Mouse (Mus musculus) small intestine, adult 2 months (tissue): Measurements from ENCODE around the gene Olfr1406.

Experiments
- CTCF ChIP-seq: fragments of 200-500 bp; IDR thresholded peaks from 2 replicates; pipeline ENCODE4 v1.5.1; 2012; ENCODE audit warnings: low read depth, mild to moderate bottlenecking, control low read depth, inconsistent platforms, low read length, moderate library complexity, mixed read lengths; ENCODE audit not compliant: insufficient replicate concordance, insufficient read length; ENCODE audit errors: extremely low read depth
- POLR2A ChIP-seq: fragments of 200-500 bp; IDR thresholded peaks from 2 replicates; pipeline ENCODE4 v1.6.1; 2012; ENCODE audit warnings: low read depth, mild to moderate bottlenecking, control low read depth, inconsistent platforms, low read length, moderate library complexity

DNA sequence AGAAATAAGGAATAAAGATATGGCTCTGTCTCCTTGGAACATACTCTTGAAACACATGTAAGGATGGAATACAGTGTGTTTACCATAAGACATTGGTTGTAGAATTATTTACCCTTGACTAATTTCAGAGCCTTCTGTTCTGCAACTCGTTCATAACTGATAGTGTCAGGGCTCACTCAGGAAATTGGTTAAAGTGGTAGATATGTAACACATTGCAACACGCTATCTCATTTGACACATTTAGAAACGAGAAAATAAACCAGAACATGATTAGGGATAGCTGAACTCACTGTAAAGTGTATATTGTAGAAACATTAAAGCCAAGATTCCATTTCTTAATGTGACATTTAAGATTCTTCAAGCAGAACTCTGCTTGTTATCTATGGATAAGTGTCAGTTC is 1.6 kb upstream of the Olfr1406 start:
- TF ChIP-seq POLR2A (no peak), CTCF (no peak)
